Mouse (Mus musculus) bone marrow macrophage, adult 2 months (primary cell): ENCODE data around the gene Wnk4.

Source experiments
- CTCF ChIP-seq: IDR thresholded peaks from 2 replicates; pipeline ENCODE4 v1.5.1; 2012; ENCODE audit warnings: low read depth, mild to moderate bottlenecking, low read length, moderate library complexity
- POLR2A ChIP-seq: IDR thresholded peaks from 2 replicates; pipeline ENCODE4 v1.6.1; 2012; ENCODE audit warnings: mild to moderate bottlenecking, low read depth, low read length, borderline replicate concordance

DNA sequence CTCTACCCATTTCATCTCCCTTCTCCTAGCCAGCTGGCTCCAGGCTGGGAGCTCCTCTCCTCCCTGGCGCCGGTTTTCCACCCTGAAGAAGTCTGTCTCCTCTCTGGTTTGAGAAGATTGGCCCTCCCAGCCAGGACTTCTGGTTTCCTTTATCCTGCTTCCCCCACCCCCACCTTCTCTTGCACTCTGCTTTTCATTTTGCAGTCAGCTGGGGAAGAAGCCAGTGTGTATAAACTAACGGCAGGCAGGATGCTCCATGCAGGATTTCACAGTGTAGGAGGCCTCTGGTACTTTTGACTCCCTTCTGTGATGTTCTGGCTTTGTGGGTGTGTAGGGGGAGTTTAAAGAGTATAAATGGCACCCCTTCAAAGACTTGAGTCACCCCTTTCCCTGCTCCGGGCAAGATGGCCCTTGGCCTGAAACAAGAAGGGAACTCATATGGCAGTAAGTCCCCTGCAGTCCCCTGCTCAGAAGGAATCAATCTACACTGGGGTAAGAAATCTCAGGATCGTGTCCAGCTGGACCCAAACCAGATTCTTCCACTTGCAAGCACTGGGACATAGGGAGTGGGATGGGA lies 22.2 kb upstream of the Wnk4 start:
- TF ChIP-seq POLR2A (no peak), CTCF (no peak)
